Mouse (Mus musculus) NIH3T3 (cell line): ENCODE data around the gene Zfyve1.
A peak's percentile ranks its signal among the peaks of the same experiment; 100 is the strongest.

Experiments
- DNase-seq: peaks from one replicate; pipeline ENCODE4 v3.0.0-alpha.2; 2012; ENCODE audit warnings: low read depth

Gene Zfyve1

GRCm38 (mm10) chr12:83580283-83580682 lies 16.7 kb downstream of the Zfyve1 start:
- no peak for DNase-seq

GRCm38 (mm10) chr12:83578896-83579569 lies 18.0 kb downstream of the Zfyve1 start:
- no peak for DNase-seq

- DNase-seq = no peak
Measured at GRCm38 (mm10) chr12:83578356-83578755, 18.7 kb downstream of the Zfyve1 start.

DNA sequence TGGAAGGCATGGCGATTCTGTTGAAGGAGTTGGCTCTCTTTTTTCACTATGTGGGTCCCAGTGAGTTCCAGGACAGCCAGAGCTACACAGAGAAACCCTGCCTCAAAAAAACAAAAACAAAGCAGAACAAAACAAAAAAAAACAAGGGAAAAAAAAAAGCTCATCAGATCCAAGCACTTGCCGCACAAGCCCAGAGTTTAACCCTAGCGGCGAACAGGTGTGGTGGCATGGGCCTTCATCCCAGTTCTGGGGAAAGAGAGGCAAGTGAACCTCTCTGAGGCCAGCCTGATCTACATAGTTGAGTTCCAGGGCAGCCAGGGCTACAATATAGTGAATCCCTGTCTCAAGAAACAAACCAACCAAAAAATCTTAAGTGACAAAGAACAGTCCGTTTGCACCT lies 19.6 kb downstream of the Zfyve1 start:
- no peak for DNase-seq

DNA sequence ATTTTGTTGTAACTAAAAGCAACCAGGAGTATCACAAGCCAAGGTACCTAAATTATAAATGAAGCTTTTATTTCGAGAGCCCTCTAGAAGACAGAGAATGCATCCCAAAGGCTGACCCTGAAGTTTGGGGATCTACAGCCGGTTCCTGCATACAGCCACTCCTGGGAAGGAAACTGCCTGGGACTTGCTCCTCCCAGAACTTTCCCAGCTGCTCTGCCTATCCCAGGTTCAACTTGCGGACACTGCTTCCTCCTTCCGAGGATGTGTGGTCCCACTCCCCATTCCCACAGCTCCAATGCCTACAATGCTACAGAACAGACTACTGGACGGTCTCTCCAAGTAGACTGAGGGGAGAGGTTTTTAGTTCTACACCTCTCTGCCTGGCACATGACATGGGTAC lies 24.3 kb downstream of the Zfyve1 start:
- no peak for DNase-seq

DNA sequence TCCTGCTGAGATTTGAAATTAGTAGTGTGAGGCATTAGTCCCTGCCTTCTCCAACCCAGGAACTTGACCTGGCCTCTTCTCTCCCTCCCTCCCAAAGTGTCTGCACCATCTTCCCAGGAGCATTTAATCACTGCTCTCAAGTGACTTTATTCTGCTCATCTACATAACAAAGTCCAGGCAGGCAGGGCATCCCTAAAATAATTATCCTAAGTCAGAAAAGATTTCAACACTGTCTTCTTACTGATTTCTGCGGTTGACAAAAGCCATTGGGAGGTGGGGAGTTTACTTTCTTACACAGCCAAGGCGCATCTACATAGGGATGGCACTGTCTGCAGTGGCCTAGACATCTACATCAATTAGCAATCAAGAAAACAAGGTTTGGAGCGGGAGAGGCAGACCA lies 27.2 kb downstream of the Zfyve1 start:
- no peak for DNase-seq

DNA sequence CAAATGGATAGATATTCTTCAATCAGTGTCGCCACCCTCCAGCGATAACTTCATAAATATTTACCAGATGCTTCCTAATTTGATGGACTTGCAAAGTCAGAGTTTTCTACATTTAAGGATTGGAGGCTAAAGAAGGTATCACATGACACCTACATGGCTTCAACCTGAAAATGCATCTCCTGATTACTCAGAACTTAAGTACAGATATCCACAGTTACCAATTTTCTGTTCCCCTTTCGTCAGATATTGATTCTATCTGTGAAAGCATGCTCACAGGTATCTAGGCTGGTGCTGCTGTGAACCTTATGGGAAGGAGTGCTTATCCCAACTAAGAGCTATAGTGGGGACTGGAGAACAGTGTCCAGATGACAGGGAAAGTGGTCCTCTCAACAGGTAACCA lies 34.4 kb downstream of the Zfyve1 start:
- DNase-seq = no peak

DNA sequence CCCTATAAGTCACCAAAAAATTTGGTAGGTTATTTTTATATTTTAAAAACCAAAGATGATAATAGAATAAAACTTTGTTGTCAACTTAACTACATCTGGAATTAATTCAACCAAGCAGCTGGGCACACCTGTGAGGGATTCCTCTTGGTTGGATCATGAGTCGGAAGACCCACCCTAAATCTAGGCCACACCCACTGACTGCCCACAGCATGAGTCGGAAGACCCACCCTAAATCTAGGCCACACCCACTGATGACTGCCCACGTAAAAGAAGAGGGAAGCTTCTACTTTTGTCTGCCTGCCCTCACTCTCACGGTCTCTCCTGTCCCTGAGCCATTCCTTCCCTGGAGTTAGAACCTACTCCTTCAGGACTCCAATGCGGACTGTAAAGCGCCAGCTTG lies 36.8 kb downstream of the Zfyve1 start:
- peak; percentile 30 for DNase-seq

- no peak for DNase-seq
Measured at GRCm38 (mm10) chr12:83558496-83558895, 38.5 kb downstream of the Zfyve1 start.

GRCm38 (mm10) chr12:83555605-83556004 lies 41.4 kb downstream of the Zfyve1 start:
- no peak for DNase-seq

- no peak for DNase-seq
Measured at GRCm38 (mm10) chr12:83553816-83554215, 43.2 kb downstream of the Zfyve1 start.

- no peak for DNase-seq
Measured at GRCm38 (mm10) chr12:83551305-83551704, 45.7 kb downstream of the Zfyve1 start.

DNA sequence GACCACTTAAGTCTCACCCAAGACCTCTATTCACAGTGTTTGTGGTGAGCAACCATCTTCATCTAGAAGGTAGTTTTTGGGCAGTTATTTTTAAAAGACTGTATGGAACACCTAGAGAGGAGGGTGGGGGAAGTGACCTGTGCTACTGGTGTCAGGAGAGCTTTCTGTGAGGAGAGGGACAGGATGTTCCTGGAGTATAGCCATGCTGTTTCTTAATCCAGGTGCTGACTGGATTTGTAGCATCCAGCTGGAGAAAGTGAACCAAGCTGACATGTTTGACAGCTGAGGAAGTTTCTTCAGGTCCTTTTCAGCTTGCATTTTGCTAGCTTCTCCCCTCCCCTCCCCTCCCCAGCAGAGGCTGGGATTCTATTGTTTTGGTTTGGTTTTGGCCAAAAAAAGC lies 52.2 kb downstream of the Zfyve1 start:
- no peak for DNase-seq

DNA sequence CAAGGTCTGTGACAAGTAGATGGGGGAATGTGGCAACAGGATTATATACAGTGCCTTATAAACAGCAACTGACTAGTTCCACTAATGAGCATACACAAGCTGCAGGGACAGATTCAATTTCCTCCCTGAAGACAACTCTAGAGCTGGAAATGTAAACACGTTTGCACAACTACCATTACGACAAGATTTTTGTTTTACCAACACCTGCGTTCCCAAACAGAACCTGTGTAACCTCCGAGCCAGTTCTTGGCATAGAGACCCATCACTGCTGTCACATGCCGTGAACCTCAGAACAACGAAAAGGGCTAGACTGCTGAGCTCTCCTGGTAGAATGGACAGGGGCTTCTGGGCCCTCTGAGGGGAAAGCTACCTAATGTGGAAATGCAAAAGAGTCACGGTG lies 53.0 kb downstream of the Zfyve1 start:
- no peak for DNase-seq

DNA sequence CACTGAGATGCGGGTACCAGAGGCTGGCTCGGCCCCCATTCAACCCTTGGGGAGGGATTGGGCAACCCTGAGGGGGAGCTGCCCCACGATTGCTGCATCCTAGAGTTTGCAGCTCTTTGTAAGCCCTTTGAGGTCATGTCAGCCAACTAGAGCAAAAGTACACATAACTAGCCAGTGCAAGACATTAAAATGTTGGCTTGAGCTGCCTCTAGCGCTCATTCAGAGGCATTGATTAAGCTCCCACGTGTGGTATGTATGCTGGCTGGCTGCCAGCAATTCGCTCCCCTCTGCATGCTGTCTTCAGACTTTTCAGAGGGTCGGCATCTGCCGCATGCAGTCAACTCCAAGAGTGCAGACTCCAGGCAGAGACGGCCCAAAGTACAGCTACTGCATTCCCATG lies 61.0 kb downstream of the Zfyve1 start:
- DNase-seq = no peak

GRCm38 (mm10) chr12:83535428-83535827 lies 61.6 kb downstream of the Zfyve1 start:
- DNase-seq = no peak

DNA sequence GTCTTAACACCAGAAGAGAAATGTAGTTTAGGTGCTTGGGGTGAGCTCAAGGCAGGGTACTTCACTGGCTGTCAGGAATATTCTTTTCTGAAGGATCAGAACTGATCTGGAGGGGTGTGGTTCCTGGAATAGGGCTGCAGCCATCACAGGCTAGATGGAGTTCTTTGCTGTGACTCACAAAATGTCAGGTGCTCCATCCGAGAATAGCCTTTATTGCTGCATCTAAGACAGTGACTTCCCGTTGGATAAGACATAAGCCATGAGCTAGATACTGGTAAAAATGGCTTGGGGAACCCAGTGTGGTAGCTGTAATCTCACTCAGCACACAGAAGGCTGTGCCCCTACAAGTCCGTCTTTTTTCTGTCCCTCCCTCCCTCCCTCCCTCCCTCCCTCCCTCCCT lies 62.8 kb downstream of the Zfyve1 start:
- DNase-seq = no peak

DNA sequence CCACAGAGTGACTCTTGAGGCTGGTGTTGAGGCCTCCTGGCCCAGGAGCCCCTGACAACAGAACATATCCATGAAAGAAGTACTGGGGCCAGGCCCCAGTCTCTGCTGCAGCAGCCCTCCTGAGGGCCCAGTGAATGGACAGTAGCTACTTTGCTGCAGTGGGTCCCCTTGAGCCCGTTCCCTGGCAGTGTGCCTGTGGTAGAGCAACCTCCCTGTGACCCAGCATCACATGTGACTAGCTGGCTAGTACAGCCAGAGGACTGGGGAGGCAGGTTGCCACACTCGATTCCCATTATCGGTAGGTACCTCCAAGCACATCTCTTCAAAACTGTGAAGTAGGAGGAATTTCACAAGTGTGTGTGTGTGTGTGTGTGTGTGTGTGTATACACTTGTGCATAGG lies 64.1 kb downstream of the Zfyve1 start:
- DNase-seq = no peak

DNA sequence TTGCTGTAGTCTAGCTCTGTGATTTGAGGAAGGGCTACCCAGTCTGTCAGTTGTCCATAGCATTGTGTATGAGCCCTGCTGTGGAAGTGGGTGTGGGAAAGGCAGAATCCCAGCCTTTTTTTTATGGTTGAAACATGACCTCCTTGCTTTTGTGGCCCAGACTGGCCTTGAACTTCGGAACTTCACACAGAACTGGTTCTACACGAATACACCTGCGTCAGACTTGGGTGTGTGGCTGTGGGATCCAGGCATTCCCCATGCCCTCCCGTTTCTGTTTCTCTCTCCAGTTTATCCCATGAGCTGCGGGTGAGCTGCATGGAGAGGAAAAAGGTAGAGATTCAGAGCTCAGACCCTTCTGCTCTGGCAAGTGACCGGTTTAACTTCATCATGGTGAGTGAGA lies 65.0 kb downstream of the Zfyve1 start:
- no peak for DNase-seq

GRCm38 (mm10) chr12:83528665-83529064 lies 68.4 kb downstream of the Zfyve1 start:
- no peak for DNase-seq

DNA sequence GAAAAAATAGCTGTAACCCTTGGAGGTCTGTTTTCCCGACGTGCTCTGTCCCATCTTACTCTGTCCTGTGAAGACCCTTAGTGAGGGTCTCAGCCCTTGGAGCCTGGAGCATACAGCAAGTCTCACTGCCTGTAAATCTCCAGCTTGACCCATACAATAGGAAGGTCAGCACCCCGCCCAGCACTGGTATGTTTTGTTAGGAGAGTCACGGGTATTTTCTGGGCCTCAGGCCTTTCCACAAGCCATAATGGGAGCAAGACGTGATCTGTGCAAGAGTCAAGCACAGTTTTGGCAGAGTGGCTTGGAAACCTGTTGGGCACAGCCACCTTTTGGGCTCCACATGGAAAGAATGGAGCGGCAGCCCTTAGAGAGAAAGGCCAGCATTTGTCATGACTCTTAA lies 69.2 kb downstream of the Zfyve1 start:
- DNase-seq = peak; percentile 61

- no peak for DNase-seq
Measured at GRCm38 (mm10) chr12:83525822-83526544, 71.0 kb downstream of the Zfyve1 start.

- DNase-seq = no peak
Measured at GRCm38 (mm10) chr12:83524329-83524728, 72.7 kb downstream of the Zfyve1 start.

GRCm38 (mm10) chr12:83523892-83524291 lies 73.1 kb downstream of the Zfyve1 start:
- no peak for DNase-seq
